Mouse (Mus musculus) thymus, adult 2 months (tissue): ENCODE data around the gene Phf11a.
"Not testable (repeated sequence)": the region's sequence is repeated elsewhere in the genome, so short reads cannot be mapped to it uniquely, and the experiment has no call there.

Source experiments
- CTCF ChIP-seq: fragments of 200-500 bp; IDR thresholded peaks from 2 replicates; pipeline ENCODE4 v1.5.1; 2012; ENCODE audit warnings: mild to moderate bottlenecking, control low read depth, low read length, moderate library complexity, borderline replicate concordance; ENCODE audit not compliant: control insufficient read depth, poor library complexity, insufficient read depth; ENCODE audit errors: extremely low read depth
- POLR2A ChIP-seq: fragments of 200-500 bp; IDR thresholded peaks from 2 replicates; pipeline ENCODE4 v1.6.1; 2012; ENCODE audit warnings: mild to moderate bottlenecking, low read length, control low read depth, moderate library complexity; ENCODE audit not compliant: control insufficient read depth, poor library complexity, insufficient read depth; ENCODE audit errors: extremely low read depth

DNA sequence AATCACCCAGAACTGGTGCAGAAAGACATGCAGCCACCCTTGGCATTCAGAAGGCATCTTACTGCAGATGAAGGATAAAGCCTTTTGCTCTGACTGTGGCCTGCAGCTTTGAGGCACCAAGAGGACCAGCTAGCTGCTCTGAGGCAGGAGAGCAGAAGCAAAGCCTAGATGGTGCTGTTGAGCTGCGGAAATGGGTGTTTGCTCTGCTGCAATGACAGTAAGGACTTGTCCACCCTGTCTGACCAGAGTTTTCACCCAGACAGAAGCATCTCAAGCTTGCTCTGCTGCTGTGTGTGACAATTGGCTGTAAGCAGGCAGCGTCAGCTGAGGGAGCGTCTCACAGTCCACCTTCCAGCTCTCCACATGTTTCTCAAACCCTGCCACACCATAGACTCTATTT lies 33.2 kb upstream of the Phf11a start:
- not testable (repeated sequence) for TF ChIP-seq CTCF, POLR2A
